Mouse (Mus musculus): ENCODE measurements around the gene Galr3. TPM values are rescaled to one million over a fixed set of nuclear protein-coding genes. Genes with fewer than 3 reads are reported as not detected.

Galr3 gene
- under 1 TPM; 0.42 to 0.47 TPM for polyA plus RNA-seq (2017; shearing (Covaris generic))

DNA sequence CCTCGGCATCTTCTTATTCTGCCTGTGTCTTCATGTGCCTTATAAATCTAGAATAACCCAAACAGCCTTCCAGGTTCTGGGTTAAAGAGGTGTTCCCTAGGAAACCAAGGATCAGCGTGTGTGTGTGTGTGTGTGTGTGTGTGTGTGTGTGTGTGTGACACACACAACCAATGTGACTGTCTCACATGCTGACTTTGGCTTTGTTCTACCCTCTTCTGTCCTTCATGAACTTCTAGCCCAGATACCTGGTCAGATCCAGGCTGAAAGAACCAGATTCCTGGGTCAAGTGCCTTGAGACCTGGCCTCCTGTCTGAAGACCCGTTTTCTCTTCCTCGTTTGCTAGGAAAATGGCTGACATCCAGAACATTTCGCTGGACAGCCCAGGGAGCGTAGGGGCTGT lies at the start of gene Galr3:
Galr3 (plus strand) TSS at position 301 of the 400 bp plus-strand sequence.

GRCm38 (mm10) chr15:79028237-79028738 lies 13.4 kb upstream of the Galr3 start, which contains the start of gene H1f0:
Gene H1f0, plus strand, starts transcription at chr15:79028450.

DNA sequence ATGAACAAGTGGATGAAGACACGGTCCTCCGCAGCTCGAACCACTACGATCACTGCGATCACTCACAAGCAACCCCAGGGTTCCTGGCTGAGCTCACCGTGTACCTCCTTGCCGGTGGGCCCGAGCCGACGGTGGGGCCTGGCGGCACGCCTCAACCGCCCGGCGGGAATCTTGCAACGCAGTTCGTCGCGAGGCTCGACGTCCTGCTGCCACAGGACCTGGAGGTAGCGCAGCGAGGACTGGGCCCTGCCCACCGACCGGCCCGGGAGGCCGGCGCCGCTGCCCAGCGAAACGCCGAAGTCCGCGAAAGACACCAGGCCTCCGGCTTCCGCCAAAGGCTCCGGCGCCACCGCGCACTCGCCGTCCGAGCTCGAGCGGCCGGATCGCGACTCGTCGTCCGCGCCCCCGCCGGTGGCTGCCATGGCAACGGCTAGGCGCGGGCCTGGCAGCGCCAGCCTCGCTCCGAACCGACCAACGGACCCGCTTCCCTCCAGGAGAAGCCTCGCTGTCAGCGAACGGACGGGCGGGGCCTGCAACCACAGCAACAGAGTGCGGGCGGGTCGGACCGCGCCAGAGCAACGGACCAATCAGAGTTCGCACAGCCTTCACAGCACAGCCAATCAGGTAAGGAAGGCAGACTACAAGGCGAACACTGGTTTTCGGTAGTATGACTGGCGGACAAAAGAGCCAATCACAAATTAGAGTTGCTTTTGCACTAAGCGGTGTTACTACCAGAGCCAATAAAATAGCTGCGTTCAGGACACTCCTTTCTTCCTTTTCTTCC lies 20.9 kb downstream of the Galr3 start, which contains the start of gene Ankrd54:
Ankrd54 (minus strand) TSS at position 518 of the 784 bp plus-strand sequence.

GRCm38 (mm10) chr15:79074913-79075532 lies 33.3 kb downstream of the Galr3 start, which contains the start of gene Eif3l:
Gene Eif3l, plus strand, starts transcription at chr15:79075179.

Other genes with a start within 250 kb of the Galr3 start
- under 1 TPM in 1 of 2 experiments, not detected in 1; 0.19 TPM for gene Card10, start 238.8 kb upstream of the Galr3 start, polyA plus RNA-seq (2017; shearing (Covaris generic))
- gene Cdc42ep1, start 199.3 kb upstream of the Galr3 start, polyA plus RNA-seq (2017; shearing (Covaris generic)), result under 1 TPM; 0.14 to 0.18 TPM
- gene Lgals2, start 186.4 kb upstream of the Galr3 start, polyA plus RNA-seq (2017; shearing (Covaris generic)), result not detected
- gene Gga1, start 164.7 kb upstream of the Galr3 start, polyA plus RNA-seq (2017; shearing (Covaris generic)), result 10 to 100 TPM; 43.5 to 61.3 TPM
- under 1 TPM; 0.68 to 0.75 TPM for gene Gm49510, start 142.2 kb upstream of the Galr3 start, polyA plus RNA-seq (2017; shearing (Covaris generic))
- 100 to 1,000 TPM; 165 to 207 TPM for gene Sh3bp1, start 142.1 kb upstream of the Galr3 start, polyA plus RNA-seq (2017; shearing (Covaris generic))
- 10 to 100 TPM; 16.6 to 18.3 TPM for gene Pdxp, start 128.0 kb upstream of the Galr3 start, polyA plus RNA-seq (2017; shearing (Covaris generic))
- gene Lgals1, start 115.2 kb upstream of the Galr3 start, polyA plus RNA-seq (2017; shearing (Covaris generic)), result 1,000 to 10,000 TPM in 1 of 2 experiments, 100 to 1,000 TPM in 1; 544 to 1,308 TPM
- 10 to 100 TPM; 49.9 to 50.4 TPM for gene Nol12, start 107.0 kb upstream of the Galr3 start, polyA plus RNA-seq (2017; shearing (Covaris generic))
- gene Triobp, start 94.2 kb upstream of the Galr3 start, polyA plus RNA-seq (2017; shearing (Covaris generic)), result 10 to 100 TPM; 54.7 to 95.1 TPM
- 100 to 1,000 TPM; 106 to 152 TPM for gene H1f0, start 13.4 kb upstream of the Galr3 start, polyA plus RNA-seq (2017; shearing (Covaris generic))
- gene Ankrd54, start 21.0 kb downstream of the Galr3 start, polyA plus RNA-seq (2017; shearing (Covaris generic)), result 10 to 100 TPM; 48.6 to 53.3 TPM
- gene Eif3l, start 33.3 kb downstream of the Galr3 start, polyA plus RNA-seq (2017; shearing (Covaris generic)), result 100 to 1,000 TPM; 160 to 185 TPM
- gene Micall1, start 67.0 kb downstream of the Galr3 start, polyA plus RNA-seq (2017; shearing (Covaris generic)), result 10 to 100 TPM; 26.9 to 36.0 TPM
- 100 to 1,000 TPM; 133 to 161 TPM for gene Polr2f, start 99.1 kb downstream of the Galr3 start, polyA plus RNA-seq (2017; shearing (Covaris generic))
- gene 1700088E04Rik, start 99.4 kb downstream of the Galr3 start, polyA plus RNA-seq (2017; shearing (Covaris generic)), result 1 to 10 TPM; 3.0 to 4.3 TPM
- under 1 TPM in 1 of 2 experiments, not detected in 1; 0.09 TPM for gene Sox10, start 123.4 kb downstream of the Galr3 start, polyA plus RNA-seq (2017; shearing (Covaris generic))
- gene Pick1, start 187.3 kb downstream of the Galr3 start, polyA plus RNA-seq (2017; shearing (Covaris generic)), result 10 to 100 TPM; 29.6 to 30.8 TPM
- gene Gm49486, start 187.5 kb downstream of the Galr3 start, polyA plus RNA-seq (2017; shearing (Covaris generic)), result under 1 TPM; 0.17 to 0.98 TPM
- gene Slc16a8, start 212.9 kb downstream of the Galr3 start, polyA plus RNA-seq (2017; shearing (Covaris generic)), result under 1 TPM in 1 of 2 experiments, not detected in 1; 0.45 TPM
- 1 to 10 TPM in 1 of 2 experiments, under 1 TPM in 1; 0.58 to 1.1 TPM for gene Baiap2l2, start 243.7 kb downstream of the Galr3 start, polyA plus RNA-seq (2017; shearing (Covaris generic))

All from activated CD4-positive, CD25-positive, alpha-beta regulatory T cell (primary cell).